Mouse (Mus musculus) adrenal gland, adult 18-20 months (tissue): ENCODE results near the gene Ylpm1. TPM values are rescaled to one million over a fixed set of nuclear protein-coding genes. Genes with fewer than 3 reads are reported as not detected.

Source experiments
- DNase-seq, 2 experiments: peaks; one replicate each; pipeline ENCODE4 v3.0.0; 2021 to 2022; ENCODE audit warnings: low spot score in 2 of 2
- total RNA-seq, 2 experiments: library from RNA; stranded (reverse); gene quantifications; 1 replicate in 1 of 2; 2 replicates in 1 of 2; pipeline ENCODE4 v1.2.3; 2021

The Ylpm1 gene
- total RNA-seq, 2 experiments from 2014 or later: 39.4 to 46.1 TPM

GRCm38 (mm10) chr12:85108643-85109042 lies 112.5 kb downstream of the Ylpm1 start:
- DNase-seq: no peak

- DNase-seq: no peak
These were observed 113.3 kb downstream of the Ylpm1 start for GRCm38 (mm10) chr12:85109426-85109825.

- DNase-seq: no peak
These were observed 114.0 kb downstream of the Ylpm1 start for GRCm38 (mm10) chr12:85110011-85110697.

GRCm38 (mm10) chr12:85110698-85111592 lies 114.8 kb downstream of the Ylpm1 start, which contains the start of the genes Prox2 and Dlst:
TSS of gene Prox2 (minus strand) at chr12:85110759.
TSS of gene Dlst (plus strand) at chr12:85110833.
- DNase-seq: peak; percentile 88 to 90

- DNase-seq: no peak
These were observed 116.6 kb downstream of the Ylpm1 start for GRCm38 (mm10) chr12:85112550-85113251.

GRCm38 (mm10) chr12:85113337-85113736 lies 117.2 kb downstream of the Ylpm1 start:
- DNase-seq: no peak

GRCm38 (mm10) chr12:85113917-85114316 lies 117.8 kb downstream of the Ylpm1 start:
- DNase-seq: no peak

GRCm38 (mm10) chr12:85115678-85116077 lies 119.6 kb downstream of the Ylpm1 start:
- DNase-seq: no peak

Other genes with a start within 250 kb of the Ylpm1 start
- gene Npc2, start 223.2 kb upstream of the Ylpm1 start, total RNA-seq: 100 to 1,000 TPM in 1 of 2 experiments, 10 to 100 TPM in 1; 83.8 to 128 TPM
- gene Isca2, start 223.1 kb upstream of the Ylpm1 start, total RNA-seq: 10 to 100 TPM; 65.2 to 77.7 TPM
- 10 to 100 TPM in 1 of 2 experiments, 1 to 10 TPM in 1; 5.7 to 15.7 TPM for gene Ltbp2, start 119.8 kb upstream of the Ylpm1 start, total RNA-seq
- gene Fcf1, start 25.4 kb upstream of the Ylpm1 start, total RNA-seq: 10 to 100 TPM; 83.5 to 86.1 TPM
- 10 to 100 TPM; 32.0 to 33.0 TPM for gene Arel1, start 25.4 kb upstream of the Ylpm1 start, total RNA-seq
- 1 to 10 TPM; 2.5 to 4.1 TPM for gene Prox2, start 114.4 kb downstream of the Ylpm1 start, total RNA-seq
- gene Dlst, start 114.5 kb downstream of the Ylpm1 start, total RNA-seq: 100 to 1,000 TPM; 364 to 483 TPM
- 1 to 10 TPM in 1 of 2 experiments, under 1 TPM in 1; 0.80 to 1.3 TPM for gene Rps6kl1, start 154.9 kb downstream of the Ylpm1 start, total RNA-seq
- 1 to 10 TPM in 1 of 2 experiments, under 1 TPM in 1; 0.30 to 1.4 TPM for gene Pgf, start 181.5 kb downstream of the Ylpm1 start, total RNA-seq
- 10 to 100 TPM; 61.9 to 77.9 TPM for gene Eif2b2, start 223.2 kb downstream of the Ylpm1 start, total RNA-seq